Mouse (Mus musculus): Measurements from ENCODE around the gene Atg14. TPM values are rescaled to one million over a fixed set of nuclear protein-coding genes. Genes with fewer than 3 reads are reported as not detected.

The Atg14 gene
- polyA plus RNA-seq (2012; fragmentation: generic; extraction: Trizol) = 1 to 10 TPM in 1 of 2 experiments, under 1 TPM in 1; 0.34 to 6.0 TPM

DNA sequence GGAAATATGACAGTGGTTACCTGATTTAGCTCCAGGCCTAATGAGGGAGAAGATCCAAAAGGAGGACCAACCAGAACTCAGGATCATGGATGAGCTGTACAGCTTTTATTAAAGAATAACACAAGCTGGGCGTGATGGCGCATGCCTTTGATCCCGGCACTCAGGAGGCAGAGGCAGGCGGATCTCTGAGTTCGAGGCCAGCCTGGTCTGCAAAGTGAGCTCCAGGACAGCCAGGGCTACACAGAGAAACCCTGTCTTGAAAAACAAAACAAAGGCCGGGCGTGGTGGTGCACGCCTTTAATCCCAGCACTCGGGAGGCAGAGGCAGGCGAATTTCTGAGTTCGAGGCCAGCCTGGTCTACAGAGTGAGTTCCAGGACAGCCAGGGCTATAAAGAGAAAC lies at the start of gene Atg14:
Gene Atg14 (minus strand): TSS at position 101 of the 400 bp plus-strand sequence.

Other genes starting within 250 kb of the Atg14 start
- gene Lgals3, start 202.9 kb downstream of the Atg14 start, polyA plus RNA-seq (2012; fragmentation: generic; extraction: Trizol) = 1,000 to 10,000 TPM in 1 of 2 experiments, 100 to 1,000 TPM in 1; 453 to 2,033 TPM
- 10 to 100 TPM in 1 of 2 experiments, 1 to 10 TPM in 1; 3.8 to 40.8 TPM for gene Dlgap5, start 152.2 kb downstream of the Atg14 start, polyA plus RNA-seq (2012; fragmentation: generic; extraction: Trizol)
- gene Fbxo34, start 120.2 kb downstream of the Atg14 start, polyA plus RNA-seq (2012; fragmentation: generic; extraction: Trizol) = 10 to 100 TPM in 1 of 2 experiments, 1 to 10 TPM in 1; 2.2 to 12.8 TPM
- 1 to 10 TPM; 2.9 to 6.9 TPM for gene Ktn1, start 77.8 kb upstream of the Atg14 start, polyA plus RNA-seq (2012; fragmentation: generic; extraction: Trizol)

Measured in C3H10T1/2 (cell line).